Mouse (Mus musculus) embryonic fibroblast, embryonic 13.5 days (primary cell): ENCODE results near the gene Dagla. TPM values are rescaled to one million over a fixed set of nuclear protein-coding genes. Genes with fewer than 3 reads are reported as not detected.

Experiments used
- H3K27ac ChIP-seq: 2 replicates; pipeline ENCODE4 v1.5.1; 2012; ENCODE audit warnings: low read length, control low read depth, inconsistent platforms; ENCODE audit not compliant: insufficient read depth
- H3K4me1 ChIP-seq: 2 replicates; pipeline ENCODE4 v1.6.1; 2011; ENCODE audit warnings: low read length; ENCODE audit not compliant: control insufficient read depth, insufficient read depth
- H3K4me3 ChIP-seq: 2 replicates; pipeline ENCODE4 v1.5.1; 2011; ENCODE audit warnings: mild to moderate bottlenecking, control low read depth, low read length; ENCODE audit not compliant: insufficient read depth
- CTCF ChIP-seq: IDR thresholded peaks from 2 replicates; pipeline ENCODE4 v1.5.1; 2011; ENCODE audit warnings: mild to moderate bottlenecking, control low read depth, low read length, moderate library complexity, borderline replicate concordance; ENCODE audit not compliant: insufficient read depth
- POLR2A ChIP-seq: IDR thresholded peaks from 2 replicates; pipeline ENCODE4 v1.6.1; 2011; ENCODE audit warnings: low read depth, mild to moderate bottlenecking, control low read depth, low read length, moderate library complexity
- polyA plus RNA-seq: library from polyadenylated mRNA; stranded (reverse); fragments of >200 nt; gene quantifications from 2 replicates; pipeline ENCODE4 v1.2.4, GENCODE M21; 2011; ENCODE audit warnings: low read depth; ENCODE audit not compliant: missing spikeins, insufficient read length

The Dagla gene
- polyA plus RNA-seq, 1 experiment, result 5.8 TPM

DNA sequence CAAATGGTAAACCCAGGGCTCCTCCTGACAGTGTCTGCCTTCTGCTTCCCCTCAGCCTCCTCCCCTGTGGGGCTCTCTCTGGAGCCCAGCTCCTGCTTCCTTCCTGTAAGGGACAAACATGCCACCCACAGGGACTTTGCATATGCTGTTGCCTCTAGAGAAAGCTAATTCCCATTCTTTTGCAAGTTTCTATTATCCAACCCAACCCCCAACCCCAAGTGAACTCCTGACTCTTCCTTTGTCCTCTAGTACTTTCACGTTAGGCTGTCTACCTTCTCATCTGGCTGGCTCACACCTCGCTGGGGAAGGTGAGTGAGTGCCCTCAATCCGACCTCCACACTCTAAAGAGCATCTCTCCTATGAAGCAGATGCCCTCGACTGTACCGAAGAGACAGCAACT is 72.8 kb downstream of the Dagla start:
- Histone ChIP-seq H3K4me1 (no peaks in the 10 kb centered on the region), H3K27ac (no peak overlapping the region), H3K4me3 (no peak overlapping the region)
- no peak for TF ChIP-seq CTCF
- no peak for TF ChIP-seq POLR2A

DNA sequence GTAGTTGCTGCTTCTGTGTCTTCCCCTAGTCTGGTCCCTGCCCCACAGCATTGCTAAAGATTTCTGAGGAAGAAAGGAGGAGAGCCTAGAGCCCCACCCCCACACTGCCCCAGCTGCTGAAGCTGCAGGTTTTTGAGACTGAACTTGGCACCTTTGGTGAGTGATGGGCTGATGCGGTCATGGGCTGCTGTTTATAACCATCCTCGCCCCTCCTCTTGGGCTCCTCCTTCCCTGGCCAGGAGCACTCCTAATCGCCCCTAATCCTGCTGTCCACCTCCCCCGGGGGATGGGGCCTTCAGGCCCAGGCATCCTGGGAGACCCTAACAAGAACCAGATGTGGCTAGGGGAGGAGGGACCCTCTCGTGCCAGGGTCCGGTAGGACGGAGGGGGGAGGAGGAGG is 73.7 kb downstream of the Dagla start:
- no peak overlapping the region for H3K27ac ChIP-seq
- TF ChIP-seq CTCF (no peak), POLR2A (no peak)
- no peaks in the 10 kb centered on the region for H3K4me1 ChIP-seq
- H3K4me3 ChIP-seq, result no peak overlapping the region

DNA sequence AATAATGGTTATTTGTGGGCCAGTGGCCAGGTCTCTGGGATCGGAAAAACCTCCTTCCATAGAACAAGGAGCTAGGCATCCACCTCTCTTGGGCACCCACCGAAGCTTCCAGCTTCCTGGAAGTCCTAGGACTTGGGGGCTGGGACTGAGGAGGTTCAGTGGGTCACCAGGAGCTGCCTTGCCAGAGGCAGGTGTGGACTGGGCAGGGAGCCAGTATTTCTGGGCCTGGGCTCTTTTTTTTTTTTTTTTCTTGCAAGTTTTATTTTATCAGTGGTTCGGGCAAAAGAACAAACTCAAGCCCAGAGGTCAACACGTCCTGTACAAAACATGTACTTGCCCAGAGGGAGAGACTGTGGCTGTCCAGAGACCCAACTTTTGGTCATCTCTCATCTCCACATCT is 78.9 kb downstream of the Dagla start:
- Histone ChIP-seq H3K4me1 (no peaks in the 10 kb centered on the region), H3K4me3 (no peak overlapping the region), H3K27ac (no peak overlapping the region)
- TF ChIP-seq CTCF (no peak), POLR2A (no peak)

DNA sequence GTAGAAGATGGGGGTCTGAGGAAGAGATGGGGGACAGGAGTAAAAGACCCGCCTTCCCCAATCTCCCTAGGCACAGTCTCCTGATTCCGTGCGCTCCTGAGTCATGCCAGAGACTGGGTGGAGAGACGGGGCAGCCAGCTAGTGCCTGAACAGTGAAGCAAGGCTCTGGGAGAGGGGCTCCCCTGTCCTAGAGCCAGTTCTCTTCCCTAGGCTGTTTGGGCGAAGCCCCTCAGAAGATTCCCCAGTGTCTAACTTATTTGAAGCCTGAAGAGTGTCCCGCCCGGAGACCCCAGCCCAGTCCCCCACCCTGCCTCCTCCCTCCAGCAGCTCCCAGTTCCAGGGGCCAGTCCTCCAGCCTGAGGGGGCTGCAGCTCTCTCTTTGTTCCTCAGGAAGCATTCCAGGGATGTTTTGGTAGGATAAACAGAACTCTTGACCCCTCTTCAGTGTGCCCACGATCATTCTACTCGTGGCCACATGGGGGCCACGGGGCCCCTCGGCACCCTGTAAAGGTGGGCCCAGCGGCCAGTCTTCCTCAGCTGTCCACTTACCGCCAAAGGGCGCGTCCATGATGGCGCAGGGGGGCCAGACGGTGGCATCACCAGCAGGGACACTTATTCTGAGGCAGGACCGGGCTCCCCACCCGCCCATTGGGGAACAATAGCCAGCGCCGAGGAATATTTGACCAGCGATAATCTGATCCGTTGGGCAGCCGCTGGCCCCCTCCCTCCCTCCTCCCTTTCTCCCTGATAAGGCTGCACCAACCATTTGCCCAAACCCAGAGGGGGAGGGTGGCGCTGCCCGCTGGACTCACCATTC is 79.8 kb downstream of the Dagla start:
- H3K4me3 ChIP-seq, result no peak overlapping the region
- no peak overlapping the region for H3K27ac ChIP-seq
- TF ChIP-seq CTCF, result no peak
- TF ChIP-seq POLR2A, result no peak
- no peaks in the 10 kb centered on the region for H3K4me1 ChIP-seq

- Histone ChIP-seq H3K4me3 (no peak overlapping the region), H3K4me1 (no peaks in the 10 kb centered on the region)
- TF ChIP-seq POLR2A (no peak), CTCF (no peak)
Observed at GRCm38 (mm10) chr19:10223561-10223960, 81.1 kb downstream of the Dagla start.

GRCm38 (mm10) chr19:10222656-10223055 is 82.0 kb downstream of the Dagla start:
- TF ChIP-seq CTCF, result no peak
- TF ChIP-seq POLR2A, result no peak
- no peaks in the 10 kb centered on the region for H3K4me1 ChIP-seq
- H3K4me3 ChIP-seq, result no peak overlapping the region
- no peak overlapping the region for H3K27ac ChIP-seq

More at GRCm38 (mm10) chr19:10223561-10223960, 81.1 kb downstream of the Dagla start:
- no peak overlapping the region for H3K27ac ChIP-seq

DNA sequence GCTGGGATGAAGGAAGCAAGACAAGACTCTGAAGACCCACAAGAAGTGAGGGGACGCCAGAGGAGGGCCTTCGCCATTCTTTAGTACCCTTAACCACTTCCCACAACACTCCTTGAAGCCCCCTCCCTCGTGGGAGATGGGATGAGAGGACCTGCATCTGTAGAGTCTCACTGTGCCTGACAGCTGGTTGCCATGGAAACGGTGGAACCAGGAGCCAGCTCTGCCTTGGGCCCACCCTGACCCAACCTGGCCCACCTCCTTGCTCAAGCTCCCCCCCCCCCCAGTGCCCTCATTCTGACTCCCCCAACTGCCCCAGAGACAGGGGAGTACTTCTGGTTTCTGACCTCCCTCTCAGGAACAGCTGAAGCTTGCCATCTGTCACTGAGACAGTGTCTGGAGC is 83.1 kb downstream of the Dagla start:
- no peak overlapping the region for H3K27ac ChIP-seq
- no peaks in the 10 kb centered on the region for H3K4me1 ChIP-seq
- no peak overlapping the region for H3K4me3 ChIP-seq
- TF ChIP-seq POLR2A (no peak), CTCF (no peak)

DNA sequence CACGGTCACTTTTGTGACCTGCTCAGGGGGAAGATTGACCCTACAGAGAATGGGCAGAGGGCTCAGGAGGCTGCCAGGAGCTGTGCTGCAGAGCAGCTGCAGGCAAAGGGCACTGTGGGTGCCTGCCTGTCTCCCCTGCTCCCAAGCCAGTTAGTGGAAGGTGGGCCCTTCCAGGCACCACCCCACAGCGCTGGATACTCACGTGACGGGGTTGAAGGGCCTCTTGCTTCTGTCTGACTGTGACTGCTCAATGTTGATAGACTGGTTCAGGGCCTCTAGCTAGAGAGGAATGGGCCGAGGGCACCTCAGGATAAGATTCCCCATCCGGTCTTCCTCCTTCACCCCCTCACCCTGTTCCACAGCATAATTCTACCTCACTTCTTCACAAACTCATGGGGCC is 85.1 kb downstream of the Dagla start:
- H3K27ac ChIP-seq, result no peak overlapping the region
- H3K4me3 ChIP-seq, result no peak overlapping the region
- H3K4me1 ChIP-seq, result no peaks in the 10 kb centered on the region
- TF ChIP-seq CTCF, result no peak
- TF ChIP-seq POLR2A, result no peak

GRCm38 (mm10) chr19:10219108-10219507 is 85.6 kb downstream of the Dagla start:
- TF ChIP-seq POLR2A (no peak), CTCF (no peak)
- Histone ChIP-seq H3K27ac (no peak overlapping the region), H3K4me1 (no peaks in the 10 kb centered on the region), H3K4me3 (no peak overlapping the region)

GRCm38 (mm10) chr19:10216101-10216500 is 88.6 kb downstream of the Dagla start:
- no peaks in the 10 kb centered on the region for H3K4me1 ChIP-seq
- no peak for TF ChIP-seq CTCF
- TF ChIP-seq POLR2A, result no peak
- no peak overlapping the region for H3K27ac ChIP-seq
- no peak overlapping the region for H3K4me3 ChIP-seq
